In genomic region chr9:23188136-23188535, GRCm38 (mm10) we compare ENCODE assay signal across 35 mouse cellular contexts. TPM values are rescaled to one million over a fixed set of nuclear protein-coding genes. Genes with fewer than 3 reads are reported as not detected.
"Had no signal": no experiment of that assay in that cellular context is flagged by ENCODE, and none has a peak within 500 bp of the region (broad histone marks: within the 10 kb centered on the region; RNA-seq: fewer than 3 reads in every experiment).

No protein-coding gene starts in this region.

- H3K27ac ChIP-seq: heart, embryonic 13.5 days; heart, embryonic 15.5 days; hindbrain, embryonic 10.5 days; hindbrain, embryonic 12.5 days; hindbrain, embryonic 13.5 days; hindbrain, embryonic 14.5 days; hindbrain, embryonic 15.5 days; hindbrain, postnatal 0 days; intestine, embryonic 15.5 days; kidney, embryonic 15.5 days; kidney, postnatal 0 days; layer of hippocampus, adult 2 months; left cerebral cortex, adult 2 months had no signal

- H3K4me1 ChIP-seq: hindbrain, embryonic 10.5 days; hindbrain, embryonic 12.5 days; hindbrain, embryonic 13.5 days; hindbrain, embryonic 15.5 days; intestine, embryonic 15.5 days; kidney, embryonic 15.5 days had no signal

- H3K36me3 ChIP-seq: heart, embryonic 12.5 days; heart, embryonic 13.5 days; heart, embryonic 15.5 days; hindbrain, embryonic 10.5 days; hindbrain, embryonic 12.5 days; hindbrain, embryonic 13.5 days; hindbrain, embryonic 15.5 days; intestine, embryonic 15.5 days; kidney, embryonic 15.5 days had no signal

- H3K4me3 ChIP-seq: heart, embryonic 12.5 days; heart, embryonic 13.5 days; heart, embryonic 15.5 days; hindbrain, embryonic 10.5 days; hindbrain, embryonic 12.5 days; hindbrain, embryonic 13.5 days; hindbrain, embryonic 15.5 days; intestine, embryonic 15.5 days; kidney, embryonic 15.5 days; layer of hippocampus, adult 2 months; left cerebral cortex, adult 2 months had no signal

- H3K9ac ChIP-seq: heart, embryonic 12.5 days; heart, embryonic 13.5 days; heart, embryonic 15.5 days; hindbrain, embryonic 12.5 days; hindbrain, embryonic 13.5 days; hindbrain, embryonic 14.5 days; hindbrain, embryonic 15.5 days; intestine, embryonic 15.5 days; kidney, embryonic 15.5 days had no signal

- H3K27me3 ChIP-seq: heart, embryonic 12.5 days; heart, embryonic 13.5 days; heart, embryonic 15.5 days; hindbrain, embryonic 12.5 days; hindbrain, embryonic 13.5 days; hindbrain, embryonic 15.5 days; intestine, embryonic 15.5 days; kidney, embryonic 15.5 days had no signal

- H3K4me2 ChIP-seq: heart, embryonic 11.5 days; heart, embryonic 12.5 days; heart, embryonic 13.5 days; heart, embryonic 15.5 days; hindbrain, embryonic 12.5 days; hindbrain, embryonic 13.5 days; hindbrain, embryonic 14.5 days; hindbrain, embryonic 15.5 days; intestine, embryonic 15.5 days; kidney, embryonic 15.5 days had no signal

- DNase-seq: heart, postnatal 10 days; heart, postnatal 14 days; heart, postnatal 36 days; heart, postnatal 4 days; kidney, adult 11 months; kidney, adult 18-20 months; kidney, adult 2 months; kidney, adult 8-10 months; kidney, adult 9 months; kidney, postnatal 10 days; kidney, postnatal 14 days; kidney, postnatal 25 days; kidney, postnatal 36 days; kidney, postnatal 4 days; layer of hippocampus, adult 9-11 months; layer of hippocampus, postnatal 36 days had no signal

- ATAC-seq: hindbrain, embryonic 16.5 days; hindbrain, postnatal 0 days; inflammation-experienced regulatory T-cells, adult 6 months; intestine, embryonic 15.5 days; intestine, embryonic 16.5 days; intestine, postnatal 0 days had no signal

- H3K9me3 ChIP-seq: heart, embryonic 13.5 days; heart, embryonic 15.5 days; hindbrain, embryonic 10.5 days; hindbrain, embryonic 12.5 days; hindbrain, embryonic 13.5 days; hindbrain, embryonic 15.5 days; intestine, embryonic 15.5 days; kidney, embryonic 15.5 days had no signal

RNA-seq across cellular contexts. Expression of gene Bmper, which starts 34.7 kb away (rescaled TPM):
- polyA plus RNA-seq: inflammation-experienced regulatory T-cells, adult 6 months had no signal
